Mouse (Mus musculus) mouse embryonic stem cell (cell line): Measurements from ENCODE around the gene Psma6.

Source experiments
- in situ Hi-C, 2 experiments: fragments of 300-500 bp; cut with MboI; formaldehyde crosslinking; loops; 1 replicate in 1 of 2; 3 replicates in 1 of 2; pipeline ENCODE4 v1.14.3; 2019 to 2020; ENCODE audit warnings: low sequenced_read_pairs in 2 of 2, low pct_unique_long_range_greater_than_20kb in 1 of 2, mixed read lengths in 1 of 2; ENCODE audit not compliant: unreplicated experiment in 1 of 2

Psma6 gene

GRCm38 (mm10) chr12:55453924-55454323, 69.9 kb downstream of the Psma6 start:
- in situ Hi-C loops = no loop called here

- in situ Hi-C loops = no loop called here
Measured at GRCm38 (mm10) chr12:55455206-55455605, 71.2 kb downstream of the Psma6 start.

- in situ Hi-C loops = no loop called here
Measured at GRCm38 (mm10) chr12:55456136-55456535, 72.1 kb downstream of the Psma6 start.

GRCm38 (mm10) chr12:55456893-55457292, 72.9 kb downstream of the Psma6 start:
- in situ Hi-C loops = no loop called here

GRCm38 (mm10) chr12:55459739-55460138, 75.7 kb downstream of the Psma6 start:
- in situ Hi-C loops = no loop called here

GRCm38 (mm10) chr12:55460900-55461299, 76.9 kb downstream of the Psma6 start:
- in situ Hi-C loops = no loop called here

- in situ Hi-C loops = no loop called here
Measured at GRCm38 (mm10) chr12:55461767-55462166, 77.7 kb downstream of the Psma6 start.

GRCm38 (mm10) chr12:55462456-55462855, 78.4 kb downstream of the Psma6 start:
- in situ Hi-C loops = no loop called here

- in situ Hi-C loops = no loop called here
Measured at GRCm38 (mm10) chr12:55463087-55463486, 79.1 kb downstream of the Psma6 start.

GRCm38 (mm10) chr12:55463992-55464845, 80.2 kb downstream of the Psma6 start:
- in situ Hi-C loops = no loop called here

- in situ Hi-C loops = no loop called here
Measured at GRCm38 (mm10) chr12:55464846-55465361, 80.9 kb downstream of the Psma6 start.

GRCm38 (mm10) chr12:55465401-55465983, 81.5 kb downstream of the Psma6 start:
- in situ Hi-C loops = no loop called here

- in situ Hi-C loops = no loop called here
Measured at GRCm38 (mm10) chr12:55466088-55466701, 82.2 kb downstream of the Psma6 start.

GRCm38 (mm10) chr12:55466816-55467215, 82.8 kb downstream of the Psma6 start:
- in situ Hi-C loops = no loop called here

- in situ Hi-C loops = no loop called here
Measured at GRCm38 (mm10) chr12:55467331-55468180, 83.5 kb downstream of the Psma6 start.
